Comparison of ENCODE assay signal across 25 mouse cellular contexts in the genomic region with DNA sequence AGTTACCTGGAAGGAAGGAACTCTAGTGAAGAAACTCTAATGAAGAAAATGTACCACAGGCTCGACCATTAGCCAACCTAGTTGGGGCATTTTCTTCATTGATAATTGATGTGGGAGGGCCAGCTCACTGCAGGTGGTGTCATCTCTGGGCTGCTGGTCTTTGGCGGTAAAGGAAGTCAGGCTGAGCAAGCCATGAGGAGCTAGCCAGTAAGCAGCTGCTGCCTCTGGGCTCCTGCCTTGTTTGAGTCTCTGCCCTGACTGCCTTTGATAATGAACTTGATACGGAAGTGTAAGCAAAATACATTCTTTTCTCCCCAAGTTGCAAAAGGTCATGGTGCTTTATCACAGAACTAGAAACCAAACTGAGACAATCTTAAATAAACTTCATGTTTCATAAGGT. TPM values are rescaled to one million over a fixed set of nuclear protein-coding genes. Genes with fewer than 3 reads are reported as not detected.
DNase-seq lines count a peak whose midpoint lies in the region; ATAC-seq and TF ChIP-seq lines count a peak whose summit lies in the region.
"Had no signal": no experiment of that assay in that cellular context is flagged by ENCODE, and none has a peak within 500 bp of the region (broad histone marks: within the 10 kb centered on the region; RNA-seq: fewer than 3 reads in every experiment).

No protein-coding gene starts in this region.

- ATAC-seq in intestine, postnatal 0 days = no peak
- no peak for ATAC-seq in intestine, embryonic 15.5 days
- no peak for ATAC-seq in stomach, postnatal 0 days (ENCODE audit: low FRiP score, low TSS enrichment)
- ATAC-seq: activated CD4-positive, CD25-positive, alpha-beta regulatory T cell, adult 4 months; forebrain, embryonic 13.5 days; forebrain, embryonic 16.5 days; hindbrain, postnatal 0 days had no signal

- H3K36me3 ChIP-seq in intestine, postnatal 0 days (ENCODE audit: control insufficient read depth, insufficient read depth) = peaks cover 13% of the 10 kb centered on the region; the same call in 1 of the 2 replicates
- no peaks in the 10 kb centered on the region for H3K36me3 ChIP-seq in intestine, embryonic 15.5 days
- no peaks in the 10 kb centered on the region for H3K36me3 ChIP-seq in stomach, postnatal 0 days (ENCODE audit: control insufficient read depth, insufficient read depth, low read length)
- H3K36me3 ChIP-seq: forebrain, embryonic 10.5 days had no signal

- peak; percentile 19 for DNase-seq in kidney, postnatal 14 days
- DNase-seq in kidney, postnatal 10 days = no peak
- no peak for DNase-seq in stomach, postnatal 0 days (ENCODE audit: low spot score)
- DNase-seq in adrenal gland, postnatal 14 days = no peak
- DNase-seq: adrenal gland, adult 8-10 months; adrenal gland, postnatal 36 days; cerebellum, adult 18-20 months; cerebellum, adult 9-10 months; cerebellum, postnatal 36 days; gastrocnemius, postnatal 10 days; gastrocnemius, postnatal 36 days; heart, adult 2 months; heart, postnatal 14 days; heart, postnatal 4 days had no signal

- H3K9me3 ChIP-seq in intestine, postnatal 0 days (ENCODE audit: control insufficient read depth) = no peaks in the 10 kb centered on the region
- no peaks in the 10 kb centered on the region for H3K9me3 ChIP-seq in intestine, embryonic 15.5 days
- H3K9me3 ChIP-seq in stomach, postnatal 0 days (ENCODE audit: control insufficient read depth, low read length) = no peaks in the 10 kb centered on the region
- H3K9me3 ChIP-seq: forebrain, embryonic 10.5 days; forebrain, embryonic 13.5 days; heart, embryonic 10.5 days; heart, embryonic 13.5 days had no signal

- no peak for TF ChIP-seq EP300 in stomach, postnatal 0 days (optimal IDR thresholded peaks at IDR 0.05)

- WGBS in intestine, postnatal 0 days = 52% methylated on average over 3 of the region's 3 CpGs
- WGBS in intestine, embryonic 15.5 days = 67% methylated on average over 3 of the region's 3 CpGs
- 52% methylated on average over 3 of the region's 3 CpGs for WGBS in stomach, postnatal 0 days

- H3K4me3 ChIP-seq in intestine, postnatal 0 days (ENCODE audit: low read depth, low read length) = no peak overlapping the region
- no peak overlapping the region for H3K4me3 ChIP-seq in intestine, embryonic 15.5 days (replicated peaks)
- H3K4me3 ChIP-seq in stomach, postnatal 0 days (ENCODE audit: low read depth, low read length) = no peak overlapping the region
- H3K4me3 ChIP-seq: forebrain, embryonic 10.5 days; forebrain, embryonic 13.5 days; heart, adult 2 months; heart, embryonic 10.5 days; heart, embryonic 13.5 days had no signal

- H3K4me2 ChIP-seq in intestine, postnatal 0 days (replicated peaks; ENCODE audit: low read depth) = no peak overlapping the region
- H3K4me2 ChIP-seq in intestine, embryonic 15.5 days (replicated peaks) = no peak overlapping the region
- no peak overlapping the region for H3K4me2 ChIP-seq in stomach, postnatal 0 days (replicated peaks; ENCODE audit: low read depth)
- H3K4me2 ChIP-seq: forebrain, embryonic 13.5 days; heart, embryonic 13.5 days; hindbrain, embryonic 14.5 days had no signal

- peaks cover 23% of the 10 kb centered on the region; the same call in 1 of the 2 replicates for H3K4me1 ChIP-seq in intestine, postnatal 0 days (replicated peaks; ENCODE audit: control insufficient read depth, insufficient read depth, low read length)
- peaks cover 34% of the 10 kb centered on the region for H3K4me1 ChIP-seq in intestine, embryonic 15.5 days (replicated peaks)
- H3K4me1 ChIP-seq in stomach, postnatal 0 days (replicated peaks; ENCODE audit: control insufficient read depth, insufficient read depth) = peaks cover 5% of the 10 kb centered on the region

- no peak for TF ChIP-seq CTCF in intestine, postnatal 0 days (IDR thresholded peaks at IDR 0.05; ENCODE audit: low read depth)
- TF ChIP-seq CTCF in stomach, postnatal 0 days (IDR thresholded peaks at IDR 0.05; ENCODE audit: low read depth) = no peak

- peak overlapping the region; percentile 86; the same call in 1 of the 2 replicates for H3K27ac ChIP-seq in intestine, postnatal 0 days (ENCODE audit: low read depth, low read length)
- H3K27ac ChIP-seq in intestine, embryonic 15.5 days = no peak overlapping the region
- H3K27ac ChIP-seq in stomach, postnatal 0 days (replicated peaks) = peak overlapping the region; percentile 95
- H3K27ac ChIP-seq: forebrain, embryonic 10.5 days; forebrain, embryonic 13.5 days; heart, adult 2 months; heart, embryonic 10.5 days; heart, embryonic 13.5 days; hindbrain, embryonic 14.5 days; hindbrain, postnatal 0 days had no signal

- H3K9ac ChIP-seq in intestine, postnatal 0 days (ENCODE audit: low read depth, low read length) = no peak overlapping the region
- H3K9ac ChIP-seq in intestine, embryonic 15.5 days = no peak overlapping the region
- H3K9ac ChIP-seq in stomach, postnatal 0 days (ENCODE audit: low read length) = no peak overlapping the region
- H3K9ac ChIP-seq: forebrain, embryonic 13.5 days; heart, embryonic 13.5 days; hindbrain, embryonic 14.5 days had no signal

- no peaks in the 10 kb centered on the region for H3K27me3 ChIP-seq in intestine, postnatal 0 days (replicated peaks; ENCODE audit: control insufficient read depth, insufficient read depth, low read length)
- no peaks in the 10 kb centered on the region for H3K27me3 ChIP-seq in intestine, embryonic 15.5 days (replicated peaks)
- no peaks in the 10 kb centered on the region for H3K27me3 ChIP-seq in stomach, postnatal 0 days (ENCODE audit: control insufficient read depth, insufficient read depth, low read length)
- H3K27me3 ChIP-seq: forebrain, embryonic 13.5 days; heart, embryonic 13.5 days had no signal

RNA-seq across cellular contexts. Expression of a gene that starts 41.5 kb away (rescaled TPM):
- 38.8 and 41.1 TPM in 2 replicates for polyA plus RNA-seq in intestine, postnatal 0 days (2015; fragmentation: Nextera tagmentation; extraction: Ambion mirVana)
- polyA plus RNA-seq in intestine, embryonic 15.5 days (2015; fragmentation: Nextera tagmentation; extraction: Ambion mirVana) = 27.4 and 28.6 TPM in 2 replicates
- polyA plus RNA-seq in stomach, postnatal 0 days (2015; fragmentation: Nextera tagmentation; extraction: Ambion mirVana) = 25.3 and 26.8 TPM in 2 replicates
- 6.2 and 8.2 TPM in 2 replicates for total RNA-seq in adrenal gland, postnatal 14 days (2021)
- total RNA-seq: granulocyte monocyte progenitor cell, adult 5-6 weeks had no signal
